Mouse (Mus musculus) hindbrain, embryonic 13.5 days (tissue): ENCODE results near the gene Gpr156. TPM values are rescaled to one million over a fixed set of nuclear protein-coding genes. Genes with fewer than 3 reads are reported as not detected.

Source experiments
- ATAC-seq: fragments of 200-750 bp; cut with Nextera tagmentation; 2 replicates; pipeline ENCODE4 v1.8.0; 2017; ENCODE audit warnings: moderate TSS enrichment; ENCODE audit not compliant: low FRiP score
- H3K27ac ChIP-seq: fragments of 300-500 bp; sonication (generic); 2 replicates; pipeline ENCODE4 v1.5.1; 2015; ENCODE audit warnings: inconsistent platforms, mild to moderate bottlenecking, moderate library complexity
- H3K27me3 ChIP-seq: fragments of 300-500 bp; sonication (generic); 2 replicates; pipeline ENCODE4 v1.6.1; 2015; ENCODE audit warnings: mild to moderate bottlenecking, inconsistent platforms
- H3K36me3 ChIP-seq: fragments of 300-500 bp; sonication (generic); 2 replicates; pipeline ENCODE4 v1.6.1; 2015; ENCODE audit warnings: mild to moderate bottlenecking, inconsistent platforms
- H3K4me1 ChIP-seq: fragments of 300-500 bp; sonication (generic); replicated peaks from 2 replicates; pipeline ENCODE4 v1.6.1; 2015; ENCODE audit warnings: inconsistent platforms
- H3K4me2 ChIP-seq: fragments of 300-500 bp; sonication (generic); 2 replicates; pipeline ENCODE4 v1.6.1; 2015; ENCODE audit warnings: inconsistent platforms, mild to moderate bottlenecking, moderate library complexity
- H3K4me3 ChIP-seq: fragments of 300-500 bp; sonication (generic); 2 replicates; pipeline ENCODE4 v1.5.1; 2015; ENCODE audit warnings: mild to moderate bottlenecking, inconsistent platforms
- H3K9ac ChIP-seq: fragments of 300-500 bp; sonication (generic); 2 replicates; pipeline ENCODE4 v1.6.1; 2015; ENCODE audit warnings: mild to moderate bottlenecking, inconsistent platforms
- H3K9me3 ChIP-seq: fragments of 300-500 bp; sonication (generic); 2 replicates; pipeline ENCODE4 v1.6.1; 2016; ENCODE audit warnings: inconsistent platforms
- WGBS: fragments of 180-500 bp; shearing (Covaris S2); methylation state at CpG from one replicate; pipeline ENCODE4 v1.1.7; 2015; 5-methylcytosine and 5-hydroxymethylcytosine counted together
- polyA plus RNA-seq: library from polyadenylated mRNA; unstranded; fragments of >200 nt; fragmentation: Nextera tagmentation; extraction: Ambion mirVana; gene quantifications from 2 replicates; pipeline ENCODE4 v1.2.1, GENCODE M21; 2015

Gpr156 gene
- polyA plus RNA-seq = 5.0 TPM in 2 replicates

DNA sequence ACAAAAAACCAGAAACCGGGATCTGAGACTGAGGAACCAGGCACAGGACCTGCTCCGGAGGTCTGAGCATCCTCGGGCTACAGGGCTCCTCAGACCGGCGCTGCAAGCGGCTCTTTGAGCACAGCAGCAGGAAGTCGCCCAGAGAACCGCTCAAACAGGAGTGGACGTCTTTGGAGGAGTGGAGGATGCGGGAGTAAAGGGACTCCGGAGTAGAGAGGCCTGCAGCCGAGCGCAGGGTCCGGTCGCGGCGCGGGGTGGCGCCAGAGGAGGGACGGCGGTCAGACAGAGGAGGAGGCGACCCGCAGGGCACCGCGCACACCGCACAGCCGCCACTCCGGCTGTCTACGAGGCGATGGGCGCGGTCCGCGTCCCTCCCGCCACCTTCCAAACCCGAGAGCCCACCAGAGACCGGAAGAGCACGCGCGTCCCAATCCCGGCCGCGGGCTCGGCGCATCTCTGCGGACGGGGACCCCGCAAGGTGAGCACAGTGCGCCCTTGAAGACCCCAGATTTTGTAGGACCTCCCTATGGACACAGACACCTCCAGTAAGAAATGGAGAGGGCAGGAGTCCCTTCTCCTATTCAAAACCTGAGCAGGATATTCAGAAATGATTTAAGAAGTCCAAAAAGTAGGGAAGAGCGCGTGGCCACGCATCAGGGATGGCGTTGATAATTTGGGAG lies at the start of gene Gpr156:
Gene Gpr156 (plus strand): TSS at position 359 of the 680 bp plus-strand sequence.
- peak within 1 kb of the TSS; percentile 57 for H3K4me3 ChIP-seq
- ATAC-seq = peak; percentile 84
- H3K4me2 ChIP-seq = peak within 1 kb of the TSS; percentile 80
- peak within 1 kb of the TSS; percentile 79 for H3K9ac ChIP-seq
- 2% methylated on average over 52 of the region's 53 CpGs for WGBS
- H3K4me1 ChIP-seq = peaks cover 18% of the 10 kb centered on the region
- H3K27ac ChIP-seq = 0 out of 2 replicates have a peak within 1 kb of the TSS, but pooled peaks have one; percentile 35
- no peaks in the 10 kb centered on the region for H3K9me3 ChIP-seq
- no peaks in the 10 kb centered on the region for H3K36me3 ChIP-seq
- H3K27me3 ChIP-seq = peaks cover 10% of the 10 kb centered on the region; the same call in 1 of the 2 replicates

DNA sequence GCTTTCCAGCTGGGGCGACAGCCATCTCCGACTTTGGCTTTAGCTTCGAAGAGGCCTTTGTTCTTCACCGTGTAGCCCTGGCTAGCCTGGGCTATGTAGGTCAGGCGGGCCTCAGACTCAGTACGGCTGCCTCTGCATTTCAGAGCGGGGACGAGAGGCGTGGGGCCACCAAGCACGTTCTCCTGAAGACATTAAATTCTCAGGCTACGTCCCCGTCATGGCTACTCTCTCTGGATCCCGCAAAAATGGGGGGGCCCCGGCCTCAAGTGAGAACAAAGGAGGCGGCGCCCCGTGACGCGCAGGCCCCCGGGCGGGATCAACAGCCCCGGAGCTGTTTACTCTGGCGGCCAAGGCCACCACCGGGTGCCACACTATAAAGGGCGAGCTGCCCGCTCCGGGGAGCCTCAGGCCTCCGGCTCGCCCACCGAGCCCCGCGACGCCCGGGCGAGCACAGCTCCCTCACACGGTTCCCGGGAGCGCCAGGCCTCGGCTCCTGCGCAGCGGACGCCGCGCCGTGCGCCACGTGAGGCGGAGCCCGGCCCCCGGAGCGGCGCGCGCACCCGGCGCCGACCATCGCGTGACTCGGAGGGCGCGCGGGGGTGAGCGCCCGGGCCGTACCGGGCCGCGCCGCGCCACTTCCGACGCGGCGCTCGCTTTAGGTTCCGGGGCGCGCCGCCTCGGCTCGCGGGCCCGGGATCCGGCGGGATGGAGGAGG lies 48.3 kb upstream of the Gpr156 start, which contains the start of gene Lrrc58:
Gene Lrrc58 (plus strand): TSS at position 599 of the 715 bp plus-strand sequence.
- WGBS = under 1% methylated on average over 85 of the region's 86 CpGs
- peak; percentile 93 for ATAC-seq

GRCm38 (mm10) chr16:37868506-37869469 lies 47.5 kb upstream of the Gpr156 start:
- peak overlapping the region; percentile 100 for H3K27ac ChIP-seq
- WGBS = under 1% methylated on average over 77 of the region's 87 CpGs

More for the DNA sequence above, 48.3 kb upstream of the Gpr156 start, which contains the start of gene Lrrc58:
- no peaks in the 10 kb centered on the region for H3K36me3 ChIP-seq
- H3K4me3 ChIP-seq = peak within 1 kb of the TSS; percentile 99
- H3K27me3 ChIP-seq = no peaks in the 10 kb centered on the region
- H3K9ac ChIP-seq = peak within 1 kb of the TSS; percentile 100
- peak within 1 kb of the TSS; percentile 100 for H3K27ac ChIP-seq
- no peaks in the 10 kb centered on the region for H3K9me3 ChIP-seq
- H3K4me2 ChIP-seq = peak within 1 kb of the TSS; percentile 64
- peaks cover 31% of the 10 kb centered on the region for H3K4me1 ChIP-seq

DNA sequence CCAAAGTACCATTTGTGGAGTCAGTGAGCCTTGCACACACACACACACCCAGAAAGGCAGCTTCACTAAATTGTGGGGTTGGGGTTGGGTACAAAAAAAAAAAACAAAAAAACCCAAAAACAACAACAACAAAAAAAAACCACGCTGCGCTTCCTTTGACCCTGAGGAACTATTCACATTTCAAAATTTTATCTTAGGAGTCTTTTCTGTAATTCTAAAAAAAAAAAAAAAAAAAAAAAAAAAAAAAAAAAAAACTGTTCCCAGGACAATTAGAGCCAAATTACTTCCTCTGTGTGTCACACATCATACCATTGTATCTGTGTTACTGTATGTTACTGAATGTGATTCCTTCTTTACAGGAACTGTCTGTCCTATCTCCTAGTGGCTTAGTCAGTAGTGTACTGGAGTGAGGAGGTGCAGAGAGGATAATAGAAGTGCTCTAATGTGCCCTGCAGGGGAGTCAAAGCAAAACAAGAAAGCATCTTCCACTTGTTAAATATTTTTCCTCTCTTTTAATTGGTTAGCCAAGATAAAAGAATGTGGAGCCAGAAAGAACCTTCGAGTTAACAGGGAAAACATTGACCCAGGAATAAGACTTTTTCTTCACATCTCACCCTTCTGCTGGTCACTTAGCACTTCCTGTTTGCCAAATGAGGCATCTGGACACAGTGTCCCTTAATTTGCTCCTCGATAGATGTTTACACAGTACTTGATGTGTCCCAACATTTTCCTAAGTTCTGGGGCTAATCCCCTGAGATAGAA lies 46.6 kb upstream of the Gpr156 start:
- Histone ChIP-seq H3K27me3 (no peaks in the 10 kb centered on the region), H3K4me3 (peak overlapping the region; percentile 99), H3K4me1 (peaks cover 39% of the 10 kb centered on the region), H3K4me2 (peak overlapping the region; percentile 64), H3K9ac (peak overlapping the region; percentile 100), H3K36me3 (no peaks in the 10 kb centered on the region), H3K9me3 (no peaks in the 10 kb centered on the region), H3K27ac (peak overlapping the region; percentile 100)
- no peak for ATAC-seq
- WGBS = 34% methylated on average over 4 of the region's 4 CpGs

More at GRCm38 (mm10) chr16:37868506-37869469, 47.5 kb upstream of the Gpr156 start:
- no peaks in the 10 kb centered on the region for H3K27me3 ChIP-seq
- no peaks in the 10 kb centered on the region for H3K9me3 ChIP-seq
- H3K4me1 ChIP-seq = peaks cover 37% of the 10 kb centered on the region
- ATAC-seq = peak; percentile 86
- H3K4me2 ChIP-seq = peak overlapping the region; percentile 64
- H3K9ac ChIP-seq = peak overlapping the region; percentile 100
- H3K4me3 ChIP-seq = peak overlapping the region; percentile 99
- no peaks in the 10 kb centered on the region for H3K36me3 ChIP-seq

- H3K9ac ChIP-seq = no peak overlapping the region
- ATAC-seq = no peak
Measured at GRCm38 (mm10) chr16:37871112-37871715, 45.1 kb upstream of the Gpr156 start.

GRCm38 (mm10) chr16:37874501-37875235 lies 41.6 kb upstream of the Gpr156 start:
- ATAC-seq = no peak
- no peak overlapping the region for H3K4me2 ChIP-seq
- 84% methylated on average over 4 of the region's 4 CpGs for WGBS
- no peaks in the 10 kb centered on the region for H3K9me3 ChIP-seq
- H3K36me3 ChIP-seq = peaks cover 19% of the 10 kb centered on the region
- H3K27ac ChIP-seq = 0 out of 2 replicates have a peak overlapping the region, but pooled peaks have one; percentile 0
- H3K27me3 ChIP-seq = no peaks in the 10 kb centered on the region
- H3K9ac ChIP-seq = no peak overlapping the region
- no peak overlapping the region for H3K4me3 ChIP-seq
- H3K4me1 ChIP-seq = peaks cover 47% of the 10 kb centered on the region

More at GRCm38 (mm10) chr16:37871112-37871715, 45.1 kb upstream of the Gpr156 start:
- H3K4me1 ChIP-seq = peaks cover 44% of the 10 kb centered on the region
- peak overlapping the region; percentile 64 for H3K4me2 ChIP-seq
- no peaks in the 10 kb centered on the region for H3K27me3 ChIP-seq
- no peak overlapping the region; the same call in 1 of the 2 replicates for H3K4me3 ChIP-seq
- no peak overlapping the region for H3K27ac ChIP-seq
- no peaks in the 10 kb centered on the region for H3K36me3 ChIP-seq
- 74% methylated on average over 4 of the region's 4 CpGs for WGBS
- H3K9me3 ChIP-seq = no peaks in the 10 kb centered on the region

- no peak for ATAC-seq
- Histone ChIP-seq H3K27me3 (no peaks in the 10 kb centered on the region), H3K9me3 (no peaks in the 10 kb centered on the region), H3K27ac (no peak overlapping the region), H3K9ac (no peak overlapping the region), H3K36me3 (peaks cover 39% of the 10 kb centered on the region), H3K4me2 (no peak overlapping the region), H3K4me1 (peaks cover 25% of the 10 kb centered on the region), H3K4me3 (no peak overlapping the region)
- WGBS = over 99% methylated on average over 3 of the region's 3 CpGs
Measured at GRCm38 (mm10) chr16:37877406-37877805, 38.9 kb upstream of the Gpr156 start.

GRCm38 (mm10) chr16:37878951-37879505 lies 37.3 kb upstream of the Gpr156 start:
- Histone ChIP-seq H3K4me1 (peaks cover 16% of the 10 kb centered on the region), H3K27me3 (no peaks in the 10 kb centered on the region), H3K36me3 (peaks cover 55% of the 10 kb centered on the region), H3K4me3 (no peak overlapping the region), H3K4me2 (no peak overlapping the region), H3K9me3 (no peaks in the 10 kb centered on the region), H3K9ac (no peak overlapping the region), H3K27ac (no peak overlapping the region)
- WGBS = 89% methylated on average over 7 of the region's 7 CpGs
- no peak for ATAC-seq

DNA sequence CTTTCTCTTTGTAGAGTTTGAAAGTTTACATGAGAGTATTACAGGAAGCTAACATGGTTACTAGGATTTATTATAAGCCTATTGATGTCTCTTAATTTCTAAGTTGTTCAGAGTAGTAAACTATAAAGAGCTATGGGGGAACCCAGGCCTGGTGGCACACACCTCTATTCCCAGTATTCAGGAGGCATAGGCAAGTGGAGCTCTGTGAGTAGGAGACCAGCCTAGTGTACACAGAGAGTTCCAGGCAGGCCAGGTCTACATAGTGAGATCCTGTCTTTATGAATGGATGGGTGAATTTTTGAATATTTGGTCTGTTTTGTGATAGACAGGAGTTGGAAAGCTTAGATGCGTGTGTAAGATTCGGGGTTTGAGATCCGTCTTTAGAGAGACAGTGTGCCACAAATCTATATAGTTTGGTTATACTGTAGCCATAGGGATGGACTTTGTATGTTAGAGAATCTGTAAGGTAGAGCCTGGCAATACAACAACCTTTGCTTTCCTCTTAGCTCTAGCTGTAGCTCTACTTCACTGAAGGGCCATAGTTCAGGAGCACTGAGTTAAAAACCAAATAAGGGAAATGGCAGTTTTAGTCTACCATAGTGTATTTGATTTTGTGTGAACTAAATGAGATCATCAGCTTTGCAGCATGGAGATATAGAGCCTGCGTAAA lies 36.4 kb upstream of the Gpr156 start:
- H3K36me3 ChIP-seq = peaks cover 59% of the 10 kb centered on the region
- no peak for ATAC-seq
- H3K9ac ChIP-seq = no peak overlapping the region
- 95% methylated on average over 4 of the region's 4 CpGs for whole genome bisulfite sequencing
- H3K4me2 ChIP-seq = no peak overlapping the region
- H3K27me3 ChIP-seq = no peaks in the 10 kb centered on the region
- no peak overlapping the region for H3K4me3 ChIP-seq
- no peak overlapping the region for H3K27ac ChIP-seq
- no peaks in the 10 kb centered on the region for H3K9me3 ChIP-seq
- H3K4me1 ChIP-seq = peaks cover 12% of the 10 kb centered on the region

GRCm38 (mm10) chr16:37881168-37881567 lies 35.1 kb upstream of the Gpr156 start:
- H3K4me2 ChIP-seq = no peak overlapping the region
- H3K4me1 ChIP-seq = peaks cover 8% of the 10 kb centered on the region
- ATAC-seq = no peak
- no peaks in the 10 kb centered on the region for H3K27me3 ChIP-seq
- no peak overlapping the region for H3K27ac ChIP-seq
- H3K9me3 ChIP-seq = no peaks in the 10 kb centered on the region
- H3K4me3 ChIP-seq = no peak overlapping the region
- H3K36me3 ChIP-seq = peaks cover 59% of the 10 kb centered on the region
- no peak overlapping the region for H3K9ac ChIP-seq
- 85% methylated on average over 2 of the region's 2 CpGs for WGBS
